Mouse (Mus musculus) liver, embryonic 15.5 days (tissue): ENCODE measurements around the gene Vmn1r25. TPM values are rescaled to one million over a fixed set of nuclear protein-coding genes. Genes with fewer than 3 reads are reported as not detected.
"Not testable (repeated sequence)": the region's sequence is repeated elsewhere in the genome, so short reads cannot be mapped to it uniquely, and the experiment has no call there.

ENCODE experiments used
- ATAC-seq: fragments of 200-750 bp; cut with Nextera tagmentation; 2 replicates; pipeline ENCODE4 v1.8.0; 2017; ENCODE audit warnings: moderate number of reproducible peaks, mild to moderate bottlenecking, moderate library complexity; ENCODE audit not compliant: insufficient read depth
- H3K27ac ChIP-seq: fragments of 300-500 bp; sonication (generic); replicated peaks from 2 replicates; pipeline ENCODE4 v1.5.1; 2015; ENCODE audit warnings: mild to moderate bottlenecking, inconsistent platforms
- H3K27me3 ChIP-seq: fragments of 300-500 bp; sonication (generic); 2 replicates; pipeline ENCODE4 v1.6.1; 2015; ENCODE audit warnings: mild to moderate bottlenecking, inconsistent platforms
- H3K36me3 ChIP-seq: fragments of 300-500 bp; sonication (generic); replicated peaks from 2 replicates; pipeline ENCODE4 v1.6.1; 2015; ENCODE audit warnings: moderate library complexity, mild to moderate bottlenecking, inconsistent platforms
- H3K4me1 ChIP-seq: fragments of 300-500 bp; sonication (generic); replicated peaks from 2 replicates; pipeline ENCODE4 v1.6.1; 2015; ENCODE audit warnings: inconsistent platforms
- H3K4me2 ChIP-seq: fragments of 300-500 bp; sonication (generic); 2 replicates; pipeline ENCODE4 v1.6.1; 2015; ENCODE audit warnings: moderate library complexity, mild to moderate bottlenecking, inconsistent platforms
- H3K4me3 ChIP-seq: fragments of 300-500 bp; sonication (generic); replicated peaks from 2 replicates; pipeline ENCODE4 v1.5.1; 2015; ENCODE audit warnings: mild to moderate bottlenecking, inconsistent platforms
- H3K9ac ChIP-seq: fragments of 300-500 bp; sonication (generic); 2 replicates; pipeline ENCODE4 v1.6.1; 2015; ENCODE audit warnings: moderate library complexity, mild to moderate bottlenecking, inconsistent platforms
- H3K9me3 ChIP-seq: fragments of 300-500 bp; sonication (generic); replicated peaks from 2 replicates; pipeline ENCODE4 v1.6.1; 2016; ENCODE audit warnings: inconsistent platforms
- WGBS: fragments of 180-500 bp; shearing (Covaris S2); methylation state at CpG from one replicate; pipeline ENCODE4 v1.1.7; 2015; ENCODE audit warnings: mixed read lengths; ENCODE audit not compliant: insufficient replicate concordance; 5-methylcytosine and 5-hydroxymethylcytosine counted together
- polyA plus RNA-seq: library from polyadenylated mRNA; unstranded; fragments of >200 nt; fragmentation: Nextera tagmentation; extraction: Ambion mirVana; gene quantifications from 2 replicates; pipeline ENCODE4 v1.2.1, GENCODE M21; 2015

Gene Vmn1r25
- polyA plus RNA-seq, result not detected in 2 replicates

- ATAC-seq, result no peak
- Histone ChIP-seq H3K36me3 (no peaks in the 10 kb centered on the region), H3K4me2 (no peak within 1 kb of the TSS), H3K27me3 (no peaks in the 10 kb centered on the region), H3K4me3 (no peak within 1 kb of the TSS), H3K4me1 (no peaks in the 10 kb centered on the region), H3K27ac (no peak within 1 kb of the TSS), H3K9ac (no peak within 1 kb of the TSS), H3K9me3 (no peaks in the 10 kb centered on the region)
- WGBS, result 41% methylated on average over 3 of the region's 3 CpGs
Observed at GRCm38 (mm10) chr6:57980710-57981109, at the start of gene Vmn1r25. Gene Vmn1r25, minus strand, starts transcription at chr6:57980810.

- H3K36me3 ChIP-seq, ATAC-seq, H3K27me3 ChIP-seq, H3K27ac ChIP-seq, H3K4me1 ChIP-seq, H3K4me2 ChIP-seq, H3K4me3 ChIP-seq, H3K9me3 ChIP-seq, H3K9ac ChIP-seq: not testable (repeated sequence)
- WGBS, result 78% methylated on average over 21 of the region's 21 CpGs
Observed at GRCm38 (mm10) chr6:58017478-58017877, 36.9 kb upstream of the Vmn1r25 start.

GRCm38 (mm10) chr6:58015059-58015458 is 34.4 kb upstream of the Vmn1r25 start, which contains the start of gene Vmn1r26:
Gene Vmn1r26, minus strand, starts transcription at chr6:58015159.
- no peak within 1 kb of the TSS for H3K9ac ChIP-seq
- no peaks in the 10 kb centered on the region for H3K27me3 ChIP-seq
- no peak within 1 kb of the TSS for H3K4me3 ChIP-seq
- no peaks in the 10 kb centered on the region for H3K9me3 ChIP-seq
- H3K4me2 ChIP-seq, result no peak within 1 kb of the TSS
- 78% methylated on average over 1 of the region's 1 CpGs for WGBS
- no peak within 1 kb of the TSS for H3K27ac ChIP-seq
- no peaks in the 10 kb centered on the region for H3K4me1 ChIP-seq
- ATAC-seq, result no peak
- no peaks in the 10 kb centered on the region for H3K36me3 ChIP-seq

GRCm38 (mm10) chr6:57961403-57961802 is 19.2 kb downstream of the Vmn1r25 start, which contains the start of gene Vmn1r24:
Gene Vmn1r24, minus strand, starts transcription at chr6:57961503.
- H3K27ac ChIP-seq, H3K4me1 ChIP-seq, H3K27me3 ChIP-seq, H3K4me3 ChIP-seq, H3K36me3 ChIP-seq, ATAC-seq, H3K9ac ChIP-seq, H3K4me2 ChIP-seq, H3K9me3 ChIP-seq: not testable (repeated sequence)
- WGBS, result 29% methylated on average over 1 of the region's 1 CpGs

Other genes starting within 250 kb of the Vmn1r25 start
- gene Vopp1, start 155.7 kb downstream of the Vmn1r25 start, polyA plus RNA-seq, result 56.8 and 62.9 TPM in 2 replicates
- gene Vmn1r21, start 130.5 kb downstream of the Vmn1r25 start, polyA plus RNA-seq, result not detected in 2 replicates
- gene Vmn1r22, start 72.8 kb downstream of the Vmn1r25 start, polyA plus RNA-seq, result not detected in 2 replicates
- not detected in 2 replicates for gene Vmn1r23, start 54.0 kb downstream of the Vmn1r25 start, polyA plus RNA-seq
- not detected in 2 replicates for gene Vmn1r24, start 19.3 kb downstream of the Vmn1r25 start, polyA plus RNA-seq
- gene Vmn1r26, start 34.3 kb upstream of the Vmn1r25 start, polyA plus RNA-seq, result not detected in 2 replicates
- gene Vmn1r27, start 238.0 kb upstream of the Vmn1r25 start, polyA plus RNA-seq, result not detected in 2 replicates